Mouse (Mus musculus) cerebellum, adult 2 months (tissue): ENCODE measurements at regions not wholly inside any gene's neighbourhood (a gene's known extent, or its start where the extent isn't known, plus 50 kb on each side); places are given as distances from the start of the nearest gene placed in this dataset.

Experiments
- CTCF ChIP-seq: fragments of 200-500 bp; IDR thresholded peaks from 2 replicates; pipeline ENCODE4 v1.5.1; 2011; ENCODE audit warnings: low read depth, mild to moderate bottlenecking, control low read depth, low read length, moderate library complexity, borderline replicate concordance; ENCODE audit not compliant: insufficient read depth
- POLR2A ChIP-seq: fragments of 200-500 bp; IDR thresholded peaks from 2 replicates; pipeline ENCODE4 v1.6.1; 2011; ENCODE audit warnings: low read length, control low read depth, borderline replicate concordance; ENCODE audit not compliant: insufficient read depth

DNA sequence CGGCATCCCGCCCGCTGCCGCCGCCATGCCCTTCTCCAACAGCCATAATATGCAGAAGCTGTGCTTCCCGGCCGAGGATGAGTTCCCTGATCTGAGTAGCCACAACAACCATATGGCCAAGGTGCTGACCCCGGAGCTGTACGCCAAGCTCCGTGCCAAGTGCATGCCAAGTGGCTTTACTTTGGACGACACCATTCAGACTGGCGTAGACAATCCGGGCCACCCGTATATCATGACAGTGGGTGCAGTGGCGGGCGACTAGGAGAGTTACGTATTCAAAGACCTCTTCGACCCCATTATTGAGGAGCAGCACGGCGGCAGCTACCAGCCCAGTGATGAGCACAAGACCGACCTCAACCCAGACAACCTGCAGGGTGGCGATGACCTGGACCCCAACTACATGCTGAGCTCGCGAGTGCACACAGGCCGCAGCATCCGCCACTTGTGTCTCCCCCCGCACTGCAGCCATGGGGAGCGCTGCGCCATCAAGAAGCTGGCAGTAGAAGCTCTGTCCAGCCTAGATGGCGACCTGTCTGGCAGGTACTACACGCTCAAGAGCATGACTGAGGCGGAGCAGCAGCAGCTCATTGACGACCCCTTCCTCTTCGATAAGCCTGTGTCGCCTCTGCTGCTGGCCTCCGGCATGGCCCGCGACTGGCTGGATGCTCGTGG lies 386.4 kb upstream of the Gm12887 start:
- TF ChIP-seq POLR2A (no peak), CTCF (no peak)
